ENCODE assay signal across 8 mouse cellular contexts in genomic region chr12:79967491-79968255, GRCm38 (mm10).
A peak's percentile ranks its signal among the peaks of the same experiment; 100 is the strongest.
DNase-seq lines count a peak whose midpoint lies in the region; ATAC-seq and TF ChIP-seq lines count a peak whose summit lies in the region.

No protein-coding gene starts in this region.

- no peaks in the 10 kb centered on the region; the same call in 1 of the 2 replicates for H3K9me3 ChIP-seq in forebrain, embryonic 10.5 days
- H3K9me3 ChIP-seq in forebrain, embryonic 13.5 days (replicated peaks) = no peaks in the 10 kb centered on the region
- H3K9me3 ChIP-seq in kidney, embryonic 16.5 days (ENCODE audit: low read length) = no peaks in the 10 kb centered on the region
- no peaks in the 10 kb centered on the region for H3K9me3 ChIP-seq in heart, postnatal 0 days (replicated peaks; ENCODE audit: control insufficient read depth, low read length)
- H3K9me3 ChIP-seq in midbrain, embryonic 11.5 days (ENCODE audit: control insufficient read depth, low read length) = no peaks in the 10 kb centered on the region

- no peak for DNase-seq in forebrain, embryonic 10.5 days (ENCODE audit: extremely low spot score, low spot score)
- no peak for DNase-seq in kidney, postnatal 25 days
- DNase-seq in cerebellum, adult 9-10 months = peak; percentile 31
- DNase-seq in heart, postnatal 0 days (ENCODE audit: low spot score) = no peak
- no peak for DNase-seq in left cerebral cortex, adult 18-20 months (ENCODE audit: low spot score in 2 of 2)
- DNase-seq in midbrain, embryonic 11.5 days (ENCODE audit: low spot score, missing footprints) = no peak

- no peak overlapping the region for H3K4me2 ChIP-seq in forebrain, embryonic 13.5 days
- H3K4me2 ChIP-seq in kidney, embryonic 16.5 days (replicated peaks; ENCODE audit: low read depth, low read length) = no peak overlapping the region
- H3K4me2 ChIP-seq in heart, postnatal 0 days (ENCODE audit: low read depth, low read length) = no peak overlapping the region
- H3K4me2 ChIP-seq in midbrain, embryonic 11.5 days = no peak overlapping the region

- no peak for TF ChIP-seq EP300 in heart, postnatal 0 days (IDR thresholded peaks at IDR 0.05; ENCODE audit: low read depth)

- 84% methylated on average over 11 of the region's 11 CpGs for WGBS in forebrain, embryonic 10.5 days
- 90% methylated on average over 11 of the region's 11 CpGs for WGBS in forebrain, embryonic 13.5 days
- WGBS in kidney, embryonic 16.5 days = 66% methylated on average over 11 of the region's 11 CpGs
- WGBS in heart, postnatal 0 days = 63% methylated on average over 11 of the region's 11 CpGs
- 87% methylated on average over 11 of the region's 11 CpGs for WGBS in midbrain, embryonic 11.5 days

- H3K9ac ChIP-seq in forebrain, embryonic 13.5 days = no peak overlapping the region
- 0 out of 2 replicates have a peak overlapping the region, but pooled peaks have one; percentile 7 for H3K9ac ChIP-seq in kidney, embryonic 16.5 days (replicated peaks; ENCODE audit: low read length)
- no peak overlapping the region for H3K9ac ChIP-seq in heart, postnatal 0 days (replicated peaks; ENCODE audit: low read depth, low read length)
- no peak overlapping the region for H3K9ac ChIP-seq in midbrain, embryonic 11.5 days (ENCODE audit: low read length)

- peaks cover 7% of the 10 kb centered on the region; the same call in 1 of the 2 replicates for H3K27me3 ChIP-seq in forebrain, embryonic 10.5 days (ENCODE audit: poor library complexity, severe bottlenecking)
- H3K27me3 ChIP-seq in forebrain, embryonic 13.5 days = 0 out of 2 replicates have a peak, but pooled peaks cover 3% of the 10 kb centered on the region
- no peaks in the 10 kb centered on the region for H3K27me3 ChIP-seq in kidney, embryonic 16.5 days (ENCODE audit: insufficient read depth, low read length)
- H3K27me3 ChIP-seq in heart, postnatal 0 days (ENCODE audit: control insufficient read depth, insufficient read depth, low read length) = no peaks in the 10 kb centered on the region
- H3K27me3 ChIP-seq in midbrain, embryonic 11.5 days (ENCODE audit: control insufficient read depth, insufficient read depth, low read length) = no peaks in the 10 kb centered on the region

- no peak overlapping the region for H3K4me3 ChIP-seq in forebrain, embryonic 10.5 days
- H3K4me3 ChIP-seq in forebrain, embryonic 13.5 days = no peak overlapping the region
- no peak overlapping the region for H3K4me3 ChIP-seq in kidney, embryonic 16.5 days (ENCODE audit: low read length)
- H3K4me3 ChIP-seq in heart, postnatal 0 days (ENCODE audit: low read depth, low read length) = no peak overlapping the region
- H3K4me3 ChIP-seq in midbrain, embryonic 11.5 days (ENCODE audit: low read depth, low read length) = no peak overlapping the region

- H3K4me1 ChIP-seq in forebrain, embryonic 10.5 days = peaks cover 83% of the 10 kb centered on the region
- peaks cover 51% of the 10 kb centered on the region for H3K4me1 ChIP-seq in forebrain, embryonic 13.5 days
- peaks cover 69% of the 10 kb centered on the region for H3K4me1 ChIP-seq in kidney, embryonic 16.5 days (ENCODE audit: insufficient read depth, low read length)
- H3K4me1 ChIP-seq in heart, postnatal 0 days (ENCODE audit: control insufficient read depth, insufficient read depth) = peaks cover 61% of the 10 kb centered on the region
- H3K4me1 ChIP-seq in midbrain, embryonic 11.5 days (ENCODE audit: control insufficient read depth, insufficient read depth, low read length) = peaks cover 31% of the 10 kb centered on the region

- no peak for TF ChIP-seq CTCF in heart, postnatal 0 days (IDR thresholded peaks at IDR 0.05; ENCODE audit: low read depth)

- no peaks in the 10 kb centered on the region for H3K36me3 ChIP-seq in forebrain, embryonic 10.5 days (replicated peaks)
- no peaks in the 10 kb centered on the region for H3K36me3 ChIP-seq in forebrain, embryonic 13.5 days (ENCODE audit: poor library complexity, severe bottlenecking)
- no peaks in the 10 kb centered on the region for H3K36me3 ChIP-seq in kidney, embryonic 16.5 days (ENCODE audit: insufficient read depth, low read length)
- H3K36me3 ChIP-seq in heart, postnatal 0 days (replicated peaks; ENCODE audit: control insufficient read depth, insufficient read depth, low read length) = no peaks in the 10 kb centered on the region
- H3K36me3 ChIP-seq in midbrain, embryonic 11.5 days (ENCODE audit: control insufficient read depth, insufficient read depth, low read length) = no peaks in the 10 kb centered on the region

- no peak for ATAC-seq in forebrain, embryonic 13.5 days
- ATAC-seq in kidney, embryonic 16.5 days (ENCODE audit: low FRiP score, low TSS enrichment) = no peak
- no peak for ATAC-seq in heart, postnatal 0 days (ENCODE audit: insufficient read depth, low read depth)
- ATAC-seq in midbrain, embryonic 11.5 days (ENCODE audit: low FRiP score) = no peak

- peak overlapping the region; percentile 72 for H3K27ac ChIP-seq in forebrain, embryonic 10.5 days
- H3K27ac ChIP-seq in forebrain, embryonic 13.5 days = no peak overlapping the region
- peak overlapping the region; percentile 54 for H3K27ac ChIP-seq in kidney, embryonic 16.5 days (ENCODE audit: low read length)
- H3K27ac ChIP-seq in heart, postnatal 0 days (ENCODE audit: low read depth) = peak overlapping the region; percentile 65
- no peak overlapping the region for H3K27ac ChIP-seq in midbrain, embryonic 11.5 days (ENCODE audit: low read depth, low read length)

Comparison
In these comparisons a context has a peak if more than half of its experiments do, and no peak if none do; other contexts are left out.
1. H3K27ac ChIP-seq: peak in forebrain, embryonic 10.5 days (single experiment), kidney, embryonic 16.5 days (single experiment) and heart, postnatal 0 days (single experiment); none in forebrain, embryonic 13.5 days (single experiment) and midbrain, embryonic 11.5 days (single experiment).